Mouse (Mus musculus) small intestine, adult 2 months (tissue): ENCODE data around the gene Rpl4.

Source experiments
- CTCF ChIP-seq: fragments of 200-500 bp; IDR thresholded peaks from 2 replicates; pipeline ENCODE4 v1.5.1; 2012; ENCODE audit warnings: low read depth, mild to moderate bottlenecking, control low read depth, inconsistent platforms, low read length, moderate library complexity, mixed read lengths; ENCODE audit not compliant: insufficient replicate concordance, insufficient read length; ENCODE audit errors: extremely low read depth
- POLR2A ChIP-seq: fragments of 200-500 bp; IDR thresholded peaks from 2 replicates; pipeline ENCODE4 v1.6.1; 2012; ENCODE audit warnings: low read depth, mild to moderate bottlenecking, control low read depth, inconsistent platforms, low read length, moderate library complexity

DNA sequence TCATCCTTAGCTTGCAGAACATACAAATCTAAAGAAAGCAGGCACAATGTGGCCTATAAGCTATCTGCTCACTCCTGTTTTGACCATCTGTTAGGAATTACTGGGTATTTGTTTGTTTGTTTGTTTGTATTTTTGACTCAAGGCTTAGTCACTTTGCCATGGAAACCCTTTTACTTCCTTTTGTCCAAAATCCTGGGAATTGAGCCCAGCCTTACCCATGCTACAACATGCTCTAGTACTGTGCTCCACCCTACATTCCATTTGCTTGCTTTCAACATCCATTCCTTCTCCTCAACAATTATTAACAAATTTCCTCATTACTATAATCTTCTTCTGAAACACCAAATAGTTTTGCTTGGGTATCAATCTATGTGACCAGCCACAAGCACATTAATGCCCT lies 29.7 kb downstream of the Rpl4 start:
- TF ChIP-seq CTCF = no peak
- no peak for TF ChIP-seq POLR2A
